Mouse (Mus musculus) bone marrow macrophage, adult 2 months (primary cell): ENCODE results near the gene Enah. TPM values are rescaled to one million over a fixed set of nuclear protein-coding genes. Genes with fewer than 3 reads are reported as not detected.

Source experiments
- H3K27ac ChIP-seq: 2 replicates; pipeline ENCODE4 v1.5.1; 2012; ENCODE audit warnings: low read depth, low read length; ENCODE audit not compliant: insufficient read depth
- H3K4me1 ChIP-seq: 2 replicates; pipeline ENCODE4 v1.6.1; 2012; ENCODE audit warnings: low read length; ENCODE audit not compliant: control insufficient read depth, insufficient read depth
- H3K4me3 ChIP-seq: 2 replicates; pipeline ENCODE4 v1.5.1; 2012; ENCODE audit warnings: mild to moderate bottlenecking, low read length, moderate library complexity; ENCODE audit not compliant: insufficient read depth
- CTCF ChIP-seq: IDR thresholded peaks from 2 replicates; pipeline ENCODE4 v1.5.1; 2012; ENCODE audit warnings: low read depth, mild to moderate bottlenecking, low read length, moderate library complexity
- POLR2A ChIP-seq: IDR thresholded peaks from 2 replicates; pipeline ENCODE4 v1.6.1; 2012; ENCODE audit warnings: mild to moderate bottlenecking, low read depth, low read length, borderline replicate concordance
- polyA plus RNA-seq: library from polyadenylated mRNA; stranded (reverse); fragments of >200 nt; gene quantifications from 2 replicates; pipeline ENCODE4 v1.2.4, GENCODE M21; 2012; ENCODE audit not compliant: missing spikeins, insufficient read depth, insufficient read length

The Enah gene
- 3.5 and 4.0 TPM in 2 replicates for polyA plus RNA-seq

DNA sequence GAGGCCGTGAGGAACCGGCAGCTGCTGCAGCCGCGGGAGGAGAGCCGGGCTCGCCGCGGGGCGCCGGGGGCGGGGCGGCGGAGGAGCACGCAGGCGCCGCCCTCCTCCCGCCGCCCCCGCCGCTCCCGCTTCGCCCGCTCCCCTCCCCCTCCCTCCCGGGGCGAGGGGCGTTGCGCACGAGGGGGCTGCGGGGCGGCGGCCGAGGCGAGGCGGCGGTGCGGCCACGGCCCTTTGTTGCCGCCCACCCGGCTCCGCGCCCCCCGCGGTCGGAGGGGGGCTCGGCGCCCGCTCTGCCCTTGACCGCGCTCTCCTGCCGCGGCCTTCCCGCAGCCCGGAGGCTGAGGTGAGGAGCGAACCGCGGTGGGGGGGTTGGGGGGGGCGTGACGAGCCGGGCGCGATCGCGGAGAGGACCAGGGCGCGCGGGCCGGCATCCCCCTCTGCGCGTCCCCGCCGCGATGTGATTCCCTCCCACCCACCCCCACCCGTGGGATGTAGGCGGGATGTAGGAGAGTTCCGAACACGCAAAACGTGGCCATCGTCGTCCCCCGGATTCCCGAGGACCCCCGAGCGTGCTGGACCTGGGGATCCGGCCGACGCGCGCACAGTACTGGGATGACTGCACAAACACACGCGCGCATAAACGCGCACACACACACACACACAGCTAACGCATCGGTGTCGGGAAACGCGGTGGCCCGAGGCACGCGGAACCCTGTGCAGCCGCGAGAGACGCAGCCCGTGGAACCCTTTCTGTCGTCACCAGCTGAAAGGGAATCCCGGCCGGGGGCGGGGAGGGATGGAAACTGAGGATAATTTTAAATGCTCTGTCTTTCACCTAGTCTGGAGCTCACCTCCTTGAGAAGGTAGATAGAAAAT, at the start of gene Enah:
Gene Enah (minus strand): TSS at position 65 of the 876 bp plus-strand sequence.
- no peaks in the 10 kb centered on the region for H3K4me1 ChIP-seq
- no peak within 1 kb of the TSS for H3K27ac ChIP-seq
- H3K4me3 ChIP-seq: peak within 1 kb of the TSS; percentile 54
- no peak for TF ChIP-seq POLR2A
- no peak for TF ChIP-seq CTCF

DNA sequence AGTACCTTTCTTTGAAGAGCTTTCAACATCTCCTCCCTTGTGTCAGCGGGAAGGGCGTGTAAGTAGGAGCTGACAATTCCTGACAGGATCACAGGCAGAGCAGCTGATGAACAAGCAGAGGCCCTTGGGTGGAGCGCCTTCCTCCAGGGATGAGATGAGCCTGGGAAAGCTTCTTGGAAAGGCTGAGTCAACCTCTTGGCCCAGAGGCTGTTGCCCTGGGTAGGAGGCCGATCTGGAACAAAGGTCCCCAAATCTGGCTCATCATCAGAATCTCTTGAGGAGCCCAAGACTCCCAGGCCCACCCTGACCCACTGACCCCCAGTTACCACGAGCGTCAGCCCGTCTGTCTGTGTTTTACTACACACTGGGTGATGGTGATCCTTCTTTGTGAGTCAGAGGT, 48.3 kb upstream of the Enah start:
- Histone ChIP-seq H3K4me3 (no peak overlapping the region), H3K4me1 (0 out of 2 replicates have a peak, but pooled peaks cover 3% of the 10 kb centered on the region), H3K27ac (no peak overlapping the region)
- TF ChIP-seq POLR2A (no peak), CTCF (no peak)

DNA sequence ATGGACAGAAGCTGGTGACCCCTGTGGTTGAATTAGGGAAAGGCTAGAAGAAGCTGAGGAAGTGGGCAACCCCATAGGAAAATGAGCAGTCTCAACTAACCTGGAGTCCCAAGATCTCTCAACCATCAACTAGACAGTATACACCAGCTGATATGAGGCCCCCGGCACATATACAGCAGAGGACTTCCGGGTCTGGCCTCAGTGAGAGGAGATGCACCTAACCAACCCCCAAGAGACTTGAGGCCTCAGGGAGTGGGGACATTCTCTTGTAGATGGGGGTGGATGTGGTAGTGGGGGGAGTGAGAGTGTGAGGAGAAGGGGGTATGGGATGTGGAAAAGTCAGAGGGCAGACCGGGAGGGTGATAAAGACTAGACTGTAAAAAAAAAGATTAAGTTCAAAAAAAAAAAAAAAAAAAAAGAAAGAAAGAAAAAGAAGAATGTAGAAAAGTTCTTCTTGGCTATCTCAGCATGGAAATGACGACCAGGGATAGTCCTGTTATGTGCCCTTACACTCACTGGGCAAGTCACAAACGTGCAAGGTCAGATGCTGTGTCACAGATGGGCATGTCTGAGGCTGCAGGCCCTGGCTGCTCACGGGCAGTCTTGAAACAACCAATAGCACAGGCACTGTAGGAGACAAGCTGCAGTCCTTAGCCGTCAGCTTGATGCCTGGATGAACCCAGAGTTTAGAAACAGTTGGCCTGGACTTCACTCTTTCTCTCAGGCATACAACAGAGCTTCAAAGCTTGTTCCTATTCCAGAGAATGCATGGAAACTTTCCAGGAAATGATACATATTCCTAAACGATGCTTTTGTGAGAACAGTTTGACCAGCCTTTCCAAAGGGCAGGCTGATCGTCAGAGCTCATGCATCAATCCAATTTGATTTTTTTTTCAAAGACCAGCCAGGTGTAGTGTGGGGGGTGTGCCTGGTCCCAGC, 47.0 kb upstream of the Enah start:
- Histone ChIP-seq H3K4me1 (no peaks in the 10 kb centered on the region), H3K4me3 (no peak overlapping the region), H3K27ac (no peak overlapping the region)
- no peak for TF ChIP-seq POLR2A
- TF ChIP-seq CTCF: no peak

DNA sequence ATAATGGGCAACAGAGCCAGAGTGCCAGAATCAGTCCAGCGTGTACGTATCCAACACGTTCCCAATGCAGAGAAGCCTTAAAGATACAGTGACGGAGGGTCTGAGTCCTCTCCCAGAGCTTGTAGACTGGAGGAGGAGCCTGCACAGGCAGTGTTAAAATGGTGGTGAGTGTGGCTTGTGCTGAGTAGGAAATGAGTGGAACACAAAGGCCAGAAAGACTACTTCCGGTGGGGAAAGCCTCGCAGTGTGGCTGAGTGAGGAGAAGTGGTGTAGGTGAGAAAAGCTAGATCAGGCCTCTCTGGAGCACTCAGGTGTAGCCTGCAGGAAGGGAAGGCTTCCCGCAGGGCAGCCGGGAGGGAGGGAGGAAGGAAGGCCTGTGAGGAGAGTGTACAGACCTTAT, 43.9 kb upstream of the Enah start:
- no peaks in the 10 kb centered on the region for H3K4me1 ChIP-seq
- no peak overlapping the region for H3K4me3 ChIP-seq
- no peak for TF ChIP-seq CTCF
- TF ChIP-seq POLR2A: no peak
- no peak overlapping the region for H3K27ac ChIP-seq

DNA sequence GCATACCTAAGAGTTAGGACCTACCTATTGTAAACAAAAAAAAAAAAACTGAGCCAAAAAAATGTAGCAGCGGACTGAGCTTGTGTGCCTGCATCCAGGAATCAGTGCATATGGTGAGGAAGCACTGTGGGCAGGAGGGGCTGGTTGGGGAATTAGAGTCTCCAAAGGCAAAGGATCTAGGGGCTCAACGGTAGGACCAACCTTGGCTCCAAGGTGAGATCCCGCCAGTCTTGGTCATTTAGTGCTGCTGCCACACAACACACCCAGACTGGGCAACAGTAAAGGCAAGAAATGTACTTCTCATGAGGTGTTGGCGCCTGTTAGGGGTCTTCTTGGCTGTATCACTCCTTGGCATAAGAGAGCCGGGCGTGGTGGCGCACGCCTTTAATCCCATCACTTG, 43.0 kb upstream of the Enah start:
- H3K27ac ChIP-seq: no peak overlapping the region
- no peak overlapping the region for H3K4me3 ChIP-seq
- TF ChIP-seq CTCF (no peak), POLR2A (no peak)
- H3K4me1 ChIP-seq: no peaks in the 10 kb centered on the region

DNA sequence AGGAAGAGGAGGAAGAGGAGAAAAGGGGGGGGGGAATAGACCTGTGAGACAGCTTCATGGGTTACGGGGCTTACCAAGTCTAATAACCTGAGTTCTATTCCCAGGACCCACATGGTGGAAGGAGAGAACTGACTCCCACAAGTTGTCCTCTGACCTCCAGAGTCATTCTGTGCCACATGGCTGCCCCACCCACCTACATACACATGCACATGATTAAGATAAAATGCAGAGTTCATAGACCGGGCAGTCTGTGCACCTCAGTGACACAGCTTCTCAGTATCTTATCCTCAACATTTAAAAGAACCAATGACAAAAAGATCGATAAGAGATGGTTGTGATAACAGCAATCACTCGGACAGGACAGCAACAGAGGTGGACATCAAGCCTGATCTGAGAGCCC, 41.4 kb upstream of the Enah start:
- Histone ChIP-seq H3K4me3 (no peak overlapping the region), H3K27ac (no peak overlapping the region), H3K4me1 (no peaks in the 10 kb centered on the region)
- TF ChIP-seq CTCF (no peak), POLR2A (no peak)

DNA sequence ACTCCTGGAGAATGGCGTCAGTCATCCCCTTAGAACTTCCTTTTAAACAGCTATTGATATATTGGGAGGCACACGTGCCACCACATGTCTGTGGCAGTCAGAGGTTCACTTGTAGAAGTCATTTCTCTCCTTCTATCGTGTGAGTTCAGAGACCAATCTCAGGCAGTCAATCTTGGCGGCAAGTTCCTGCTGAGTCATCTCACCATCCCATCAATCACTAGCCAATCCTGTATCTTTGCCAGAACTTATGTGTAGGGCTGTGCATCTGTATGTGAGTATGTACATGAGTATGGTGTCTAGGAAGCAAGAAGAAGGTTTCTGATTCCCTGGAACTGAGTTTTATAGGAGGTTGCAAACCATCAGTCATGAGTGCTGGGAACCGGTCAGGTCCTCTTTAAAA, 40.0 kb upstream of the Enah start:
- Histone ChIP-seq H3K4me3 (no peak overlapping the region), H3K4me1 (no peaks in the 10 kb centered on the region), H3K27ac (no peak overlapping the region)
- TF ChIP-seq CTCF: no peak
- TF ChIP-seq POLR2A: no peak

DNA sequence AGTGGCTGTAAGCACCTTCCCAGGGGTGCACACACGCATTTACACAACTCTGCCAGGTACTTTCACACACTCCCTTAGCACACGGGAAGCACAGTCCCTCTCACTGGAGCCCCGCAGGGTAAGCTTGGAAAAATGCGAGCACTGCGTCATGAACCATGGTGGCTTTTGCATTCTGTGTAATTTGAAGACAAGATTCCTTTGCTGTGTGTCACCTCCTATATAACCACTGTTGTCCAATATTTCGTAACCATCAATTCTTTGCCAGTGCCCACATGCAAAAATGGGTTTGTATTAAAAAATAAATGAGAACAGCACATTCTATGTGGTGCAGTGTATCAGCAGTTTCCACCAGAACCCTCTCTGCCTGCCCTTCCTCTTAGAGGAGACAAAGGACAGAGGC, 38.2 kb upstream of the Enah start:
- no peak overlapping the region for H3K27ac ChIP-seq

DNA sequence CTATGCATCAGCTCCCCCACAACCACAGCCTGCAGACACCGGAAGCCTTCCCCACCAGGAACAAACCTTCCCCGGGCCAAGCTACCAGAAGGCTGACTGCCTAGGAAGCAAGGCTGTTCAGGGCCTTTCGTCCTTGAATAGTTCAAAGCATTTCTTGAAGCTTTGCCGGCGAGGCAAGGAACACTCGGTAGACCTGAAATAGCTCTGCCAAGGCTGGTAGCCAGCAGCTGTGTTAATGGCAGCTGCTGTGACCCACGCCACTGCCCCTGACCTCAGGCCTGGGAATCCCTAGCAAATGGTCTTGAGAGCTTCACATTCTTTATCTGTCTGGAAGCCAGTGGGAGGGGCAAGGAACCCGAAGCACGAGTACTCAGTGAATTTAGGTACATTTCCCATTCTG, 35.3 kb upstream of the Enah start:
- TF ChIP-seq CTCF (no peak), POLR2A (no peak)
- Histone ChIP-seq H3K4me1 (no peaks in the 10 kb centered on the region), H3K27ac (no peak overlapping the region), H3K4me3 (no peak overlapping the region)

More for the DNA sequence above, 38.2 kb upstream of the Enah start:
- Histone ChIP-seq H3K4me3 (no peak overlapping the region), H3K4me1 (no peaks in the 10 kb centered on the region)
- TF ChIP-seq POLR2A (no peak), CTCF (no peak)

DNA sequence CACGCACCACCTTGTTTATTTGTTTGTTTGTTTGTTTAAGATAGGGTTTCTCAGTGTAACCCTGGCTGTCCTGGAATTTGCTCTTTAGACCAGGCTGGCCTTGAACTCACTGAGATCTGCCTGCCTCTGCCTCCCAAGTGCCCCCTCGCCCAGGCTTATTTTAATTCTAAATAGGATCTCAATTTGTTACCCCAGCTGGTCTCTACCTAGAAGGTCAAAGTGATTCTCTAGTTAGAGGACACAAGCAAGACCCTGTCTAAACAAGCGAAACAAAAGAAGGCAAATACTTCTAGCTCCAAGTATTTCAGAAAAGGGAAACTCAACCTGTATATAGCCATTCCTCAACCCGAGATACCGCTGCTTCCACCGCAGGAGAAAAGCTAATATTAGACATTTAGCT, 34.9 kb upstream of the Enah start:
- no peak overlapping the region for H3K27ac ChIP-seq
- TF ChIP-seq POLR2A (no peak), CTCF (no peak)
- H3K4me3 ChIP-seq: no peak overlapping the region
- H3K4me1 ChIP-seq: no peaks in the 10 kb centered on the region
